Mouse (Mus musculus) stomach, embryonic 16.5 days (tissue): ENCODE measurements around the gene Il34. TPM values are rescaled to one million over a fixed set of nuclear protein-coding genes. Genes with fewer than 3 reads are reported as not detected.
A peak's percentile ranks its signal among the peaks of the same experiment; 100 is the strongest.

ENCODE experiments used
- ATAC-seq: fragments of 200-750 bp; cut with Nextera tagmentation; 2 replicates; pipeline ENCODE4 v1.8.0; 2017; ENCODE audit warnings: moderate number of reproducible peaks, moderate TSS enrichment; ENCODE audit not compliant: insufficient read depth, low FRiP score
- H3K27ac ChIP-seq: fragments of 300-500 bp; sonication (generic); 2 replicates; pipeline ENCODE4 v1.5.1; 2014; ENCODE audit warnings: low read length
- H3K27me3 ChIP-seq: fragments of 300-500 bp; sonication (generic); 2 replicates; pipeline ENCODE4 v1.6.1; 2014; ENCODE audit warnings: low read length, control low read depth, mixed read lengths; ENCODE audit not compliant: control insufficient read depth, insufficient read depth
- H3K36me3 ChIP-seq: fragments of 300-500 bp; sonication (generic); 2 replicates; pipeline ENCODE4 v1.6.1; 2014; ENCODE audit warnings: low read length; ENCODE audit not compliant: control insufficient read depth, insufficient read depth
- H3K4me1 ChIP-seq: fragments of 300-500 bp; sonication (generic); 2 replicates; pipeline ENCODE4 v1.6.1; 2014; ENCODE audit warnings: low read length, control low read depth, mixed read lengths; ENCODE audit not compliant: control insufficient read depth, insufficient read depth
- H3K4me2 ChIP-seq: fragments of 300-500 bp; sonication (generic); 2 replicates; pipeline ENCODE4 v1.6.1; 2014; ENCODE audit warnings: low read depth, low read length, mixed read lengths
- H3K4me3 ChIP-seq: fragments of 300-500 bp; sonication (generic); replicated peaks from 2 replicates; pipeline ENCODE4 v1.5.1; 2014; ENCODE audit warnings: mild to moderate bottlenecking, low read length
- H3K9ac ChIP-seq: fragments of 300-500 bp; sonication (generic); 2 replicates; pipeline ENCODE4 v1.6.1; 2014; ENCODE audit warnings: low read length
- H3K9me3 ChIP-seq: fragments of 300-500 bp; sonication (generic); replicated peaks from 2 replicates; pipeline ENCODE4 v1.6.1; 2016; ENCODE audit warnings: low read length, control low read depth; ENCODE audit not compliant: control insufficient read depth
- WGBS: fragments of 180-500 bp; shearing (Covaris S2); extraction: QIAGEN DNeasy Blood & Tissue Kit; methylation state at CpG from one replicate; pipeline ENCODE4 v1.1.7; 2014; 5-methylcytosine and 5-hydroxymethylcytosine counted together
- polyA plus RNA-seq: library from polyadenylated mRNA; unstranded; fragments of >200 nt; fragmentation: Nextera tagmentation; extraction: Ambion mirVana; gene quantifications from 2 replicates; pipeline ENCODE4 v1.2.1, GENCODE M21; 2015

Il34 gene
- polyA plus RNA-seq, 1 experiment from 2014 or later, result 2.9 TPM

DNA sequence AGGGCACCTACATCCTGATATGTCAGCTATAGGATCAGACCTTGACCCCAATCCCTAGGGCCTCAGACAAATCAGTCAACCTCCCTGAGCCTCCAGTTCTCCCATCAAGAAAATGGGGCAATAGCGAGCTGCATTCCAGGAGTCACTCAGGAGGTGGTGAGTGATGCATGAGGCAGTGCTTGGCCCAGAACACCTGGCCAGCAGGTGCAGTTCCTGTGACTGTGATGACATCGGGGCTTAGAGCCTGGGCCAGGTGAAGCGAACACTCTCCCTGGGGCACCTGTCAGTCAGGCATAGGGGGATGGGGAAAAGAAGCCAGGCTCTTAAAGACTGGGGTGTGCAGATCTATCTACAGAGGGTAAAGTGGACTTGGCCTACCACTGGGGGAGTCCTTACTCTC, 81.2 kb downstream of the Il34 start:
- Histone ChIP-seq H3K4me2 (peak overlapping the region; percentile 53), H3K4me1 (peaks cover 50% of the 10 kb centered on the region)
- WGBS, result 56% methylated on average over 3 of the region's 3 CpGs

DNA sequence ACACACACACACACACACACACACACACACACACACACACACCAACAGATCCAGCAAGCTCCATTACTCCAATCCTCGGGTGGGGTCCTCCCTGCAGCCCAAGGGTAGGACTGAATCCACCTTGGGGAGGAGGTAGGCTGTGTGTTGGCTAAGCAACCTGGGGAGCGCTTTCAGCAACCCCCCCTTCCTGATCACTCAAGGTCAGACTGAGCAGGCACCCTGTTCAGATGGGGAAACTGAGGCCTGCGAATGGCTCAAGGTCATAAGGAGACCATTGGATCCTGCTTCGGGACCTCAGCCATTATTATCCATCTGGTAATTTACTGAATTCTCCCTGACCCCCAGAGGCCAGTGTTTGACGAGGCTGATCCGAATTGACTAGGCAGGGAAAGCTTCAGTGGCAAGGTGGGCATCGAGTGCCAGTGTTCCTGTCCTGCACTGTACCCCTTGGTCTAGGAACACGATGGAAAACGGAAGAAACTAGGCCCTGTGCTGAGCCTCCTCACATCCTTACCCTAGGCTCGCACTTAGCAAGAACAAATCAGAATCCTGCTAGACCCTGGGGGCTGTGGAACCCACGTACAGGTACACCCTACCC, 83.2 kb downstream of the Il34 start:
- Histone ChIP-seq H3K4me3 (peak overlapping the region; percentile 77), H3K27ac (peak overlapping the region; percentile 19; the same call in 1 of the 2 replicates), H3K27me3 (no peaks in the 10 kb centered on the region), H3K4me1 (peaks cover 68% of the 10 kb centered on the region), H3K36me3 (no peaks in the 10 kb centered on the region), H3K9me3 (no peaks in the 10 kb centered on the region), H3K4me2 (peak overlapping the region; percentile 53), H3K9ac (peak overlapping the region; percentile 92)
- WGBS, result 40% methylated on average over 11 of the region's 11 CpGs
- ATAC-seq, result no peak

More for the DNA sequence above, 81.2 kb downstream of the Il34 start:
- Histone ChIP-seq H3K36me3 (0 out of 2 replicates have a peak, but pooled peaks cover 1% of the 10 kb centered on the region), H3K27ac (peak overlapping the region; percentile 47), H3K9me3 (no peaks in the 10 kb centered on the region), H3K27me3 (no peaks in the 10 kb centered on the region), H3K9ac (peak overlapping the region; percentile 92), H3K4me3 (no peak overlapping the region)
- no peak for ATAC-seq

GRCm38 (mm10) chr8:110721606-110722413, 83.9 kb downstream of the Il34 start:
- Histone ChIP-seq H3K4me1 (peaks cover 75% of the 10 kb centered on the region), H3K4me3 (peak overlapping the region; percentile 77), H3K4me2 (peak overlapping the region; percentile 53), H3K36me3 (no peaks in the 10 kb centered on the region), H3K9me3 (no peaks in the 10 kb centered on the region), H3K9ac (peak overlapping the region; percentile 92), H3K27me3 (no peaks in the 10 kb centered on the region), H3K27ac (peak overlapping the region; percentile 91)
- WGBS, result under 1% methylated on average over 47 of the region's 59 CpGs
- ATAC-seq, result peak; percentile 54

- H3K4me1 ChIP-seq, result peaks cover 83% of the 10 kb centered on the region
- H3K36me3 ChIP-seq, result no peaks in the 10 kb centered on the region
- 4% methylated on average over 74 of the region's 75 CpGs for WGBS
- H3K9me3 ChIP-seq, result no peaks in the 10 kb centered on the region
- ATAC-seq, result peak; percentile 86
- H3K27ac ChIP-seq, result peak within 1 kb of the TSS; percentile 91
- peak within 1 kb of the TSS; percentile 92 for H3K9ac ChIP-seq
- peak within 1 kb of the TSS; percentile 77 for H3K4me3 ChIP-seq
- H3K27me3 ChIP-seq, result no peaks in the 10 kb centered on the region
- H3K4me2 ChIP-seq, result peak within 1 kb of the TSS; percentile 53
Observed at GRCm38 (mm10) chr8:110720685-110721598, 84.8 kb downstream of the Il34 start, which contains the start of gene Mtss1l. Gene Mtss1l (plus strand): TSS chr8:110721476.

GRCm38 (mm10) chr8:110719898-110720653, 85.6 kb downstream of the Il34 start:
- no peak for ATAC-seq
- Histone ChIP-seq H3K27me3 (no peaks in the 10 kb centered on the region), H3K36me3 (no peaks in the 10 kb centered on the region), H3K4me3 (no peak overlapping the region), H3K27ac (peak overlapping the region; percentile 91), H3K9ac (peak overlapping the region; percentile 92), H3K9me3 (no peaks in the 10 kb centered on the region), H3K4me1 (peaks cover 84% of the 10 kb centered on the region), H3K4me2 (peak overlapping the region; percentile 53)
- 60% methylated on average over 6 of the region's 6 CpGs for WGBS

DNA sequence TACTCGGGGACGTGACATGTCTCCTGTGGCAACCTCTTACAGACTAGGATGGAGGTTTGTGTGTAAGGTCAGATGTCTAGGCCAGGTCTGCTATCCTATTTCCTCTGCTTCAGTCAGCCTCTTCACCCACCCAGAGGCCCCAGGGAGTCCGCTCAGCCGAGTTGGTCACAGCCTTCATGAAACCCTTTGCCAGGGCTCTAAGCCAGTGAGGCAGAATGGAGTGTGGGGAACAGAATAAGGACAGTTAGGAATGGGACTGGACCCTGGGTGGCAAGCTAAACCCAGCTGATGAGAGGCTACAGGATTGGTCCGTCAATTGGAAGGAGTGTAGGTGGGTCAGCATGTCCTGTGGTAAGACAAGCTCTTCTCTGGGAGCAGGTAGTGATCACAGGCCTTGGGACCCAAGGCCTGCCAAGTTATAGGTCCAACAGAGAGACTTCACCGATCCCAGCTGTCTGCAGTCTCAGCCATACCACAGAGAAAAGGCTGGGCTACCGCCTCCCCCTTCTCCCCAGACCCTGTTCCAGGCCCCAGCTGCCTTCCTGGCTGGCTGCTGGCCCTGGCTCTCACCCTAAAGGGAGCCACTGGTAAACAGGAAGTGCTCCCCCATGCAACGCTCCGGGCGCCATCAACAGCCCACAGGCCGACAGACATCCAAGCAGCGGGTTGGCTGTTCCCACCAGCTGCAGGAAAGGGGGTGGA, 86.6 kb downstream of the Il34 start:
- Histone ChIP-seq H3K4me3 (no peak overlapping the region), H3K9me3 (no peaks in the 10 kb centered on the region), H3K27ac (peak overlapping the region; percentile 91), H3K9ac (peak overlapping the region; percentile 50), H3K36me3 (no peaks in the 10 kb centered on the region), H3K27me3 (no peaks in the 10 kb centered on the region), H3K4me1 (peaks cover 74% of the 10 kb centered on the region), H3K4me2 (0 out of 2 replicates have a peak overlapping the region, but pooled peaks have one; percentile 10)
- 38% methylated on average over 12 of the region's 12 CpGs for WGBS
- ATAC-seq, result 0 out of 2 replicates have a peak, but pooled peaks have one; percentile 21

DNA sequence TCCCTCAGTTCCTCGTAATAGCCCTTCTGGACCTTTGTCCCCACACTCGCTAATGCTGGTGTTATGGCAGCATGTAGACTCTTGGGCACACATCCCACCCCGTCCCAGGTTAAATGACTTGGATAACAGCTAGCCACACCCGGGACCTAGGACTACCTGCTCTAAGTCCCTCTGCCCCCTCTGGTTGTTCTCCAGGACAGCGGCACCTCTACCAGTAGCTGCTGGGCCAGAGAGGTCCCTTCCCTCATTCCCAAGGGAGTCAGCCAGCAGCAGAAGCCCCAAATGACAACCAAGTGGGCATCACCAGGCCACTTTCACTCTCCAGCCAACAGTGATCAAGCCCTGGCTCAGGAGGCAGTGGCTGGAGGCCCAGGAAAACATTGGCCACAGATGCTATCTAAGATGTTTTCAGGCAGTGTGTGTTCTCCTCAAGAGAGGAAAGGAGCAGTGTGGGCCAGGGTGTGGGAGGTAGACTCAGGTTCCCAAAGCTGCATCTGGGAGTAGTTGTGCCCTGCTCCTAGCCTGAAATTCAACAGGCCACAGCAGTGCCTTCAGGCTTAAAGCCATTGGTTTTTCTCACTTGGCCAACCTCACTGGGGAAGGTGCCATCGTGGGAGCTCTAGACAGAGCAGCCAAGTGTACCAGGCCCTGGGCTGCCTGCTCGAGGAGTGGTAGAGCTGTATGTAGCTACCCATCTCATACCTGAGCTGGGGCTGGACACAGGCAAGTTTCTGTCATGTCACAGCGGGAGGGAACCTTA, 87.3 kb downstream of the Il34 start:
- Histone ChIP-seq H3K9ac (peak overlapping the region; percentile 50), H3K27me3 (no peaks in the 10 kb centered on the region), H3K4me2 (no peak overlapping the region), H3K4me3 (no peak overlapping the region), H3K9me3 (no peaks in the 10 kb centered on the region), H3K27ac (peak overlapping the region; percentile 91), H3K36me3 (no peaks in the 10 kb centered on the region), H3K4me1 (peaks cover 67% of the 10 kb centered on the region)
- ATAC-seq, result no peak
- 71% methylated on average over 8 of the region's 8 CpGs for WGBS
